Mouse (Mus musculus): ENCODE data around the gene Pdrg1. TPM values are rescaled to one million over a fixed set of nuclear protein-coding genes. Genes with fewer than 3 reads are reported as not detected.

The Pdrg1 gene
- polyA plus RNA-seq, 1 experiment: 18.4 TPM

- H3K36me3 ChIP-seq (ENCODE audit: control insufficient read depth, insufficient read depth, low read length): no peaks in the 10 kb centered on the region
- H3K4me3 ChIP-seq (ENCODE audit: low read depth, low read length): no peak overlapping the region
- H3K4me1 ChIP-seq (ENCODE audit: control insufficient read depth, insufficient read depth, insufficient read length, low read length): no peaks in the 10 kb centered on the region
- no peak for TF ChIP-seq CTCF (IDR thresholded peaks at IDR 0.05; ENCODE audit: extremely low read depth, insufficient read length, insufficient replicate concordance, low read depth, low read length)
- TF ChIP-seq POLR2A (IDR thresholded peaks at IDR 0.05; ENCODE audit: low read depth, low read length): no peak
- 69% methylated on average over 15 of the region's 15 CpGs for WGBS
- no peak overlapping the region for H3K27ac ChIP-seq (ENCODE audit: insufficient read depth, low read depth, low read length)
- no peaks in the 10 kb centered on the region for H3K27me3 ChIP-seq (ENCODE audit: control insufficient read depth, insufficient read depth, low read length)
These were observed 12.6 kb downstream of the Pdrg1 start for GRCm38 (mm10) chr2:153002492-153003248.

GRCm38 (mm10) chr2:152997046-152997445 is 18.2 kb downstream of the Pdrg1 start:
- TF ChIP-seq POLR2A (IDR thresholded peaks at IDR 0.05; ENCODE audit: low read depth, low read length) (no peak), CTCF (IDR thresholded peaks at IDR 0.05; ENCODE audit: extremely low read depth, insufficient read length, insufficient replicate concordance, low read depth, low read length) (no peak)
- Histone ChIP-seq H3K27ac (ENCODE audit: insufficient read depth, low read depth, low read length) (no peak overlapping the region), H3K36me3 (ENCODE audit: control insufficient read depth, insufficient read depth, low read length) (no peaks in the 10 kb centered on the region), H3K4me3 (ENCODE audit: low read depth, low read length) (no peak overlapping the region), H3K27me3 (ENCODE audit: control insufficient read depth, insufficient read depth, low read length) (no peaks in the 10 kb centered on the region), H3K4me1 (ENCODE audit: control insufficient read depth, insufficient read depth, insufficient read length, low read length) (no peaks in the 10 kb centered on the region)
- WGBS: 52% methylated on average over 4 of the region's 4 CpGs

GRCm38 (mm10) chr2:152991529-152991928 is 23.7 kb downstream of the Pdrg1 start:
- Histone ChIP-seq H3K27ac (ENCODE audit: insufficient read depth, low read depth, low read length) (no peak overlapping the region), H3K4me1 (ENCODE audit: control insufficient read depth, insufficient read depth, insufficient read length, low read length) (no peaks in the 10 kb centered on the region), H3K4me3 (ENCODE audit: low read depth, low read length) (no peak overlapping the region), H3K27me3 (ENCODE audit: control insufficient read depth, insufficient read depth, low read length) (no peaks in the 10 kb centered on the region), H3K36me3 (ENCODE audit: control insufficient read depth, insufficient read depth, low read length) (no peaks in the 10 kb centered on the region)
- no peak for TF ChIP-seq POLR2A (IDR thresholded peaks at IDR 0.05; ENCODE audit: low read depth, low read length)
- WGBS: 60% methylated on average over 9 of the region's 9 CpGs

GRCm38 (mm10) chr2:152985582-152985981 is 29.6 kb downstream of the Pdrg1 start:
- TF ChIP-seq CTCF (IDR thresholded peaks at IDR 0.05; ENCODE audit: extremely low read depth, insufficient read length, insufficient replicate concordance, low read depth, low read length) (no peak), POLR2A (IDR thresholded peaks at IDR 0.05; ENCODE audit: low read depth, low read length) (no peak)
- WGBS: 37% methylated on average over 1 of the region's 1 CpGs
- no peaks in the 10 kb centered on the region for H3K4me1 ChIP-seq (ENCODE audit: control insufficient read depth, insufficient read depth, insufficient read length, low read length)

GRCm38 (mm10) chr2:152976991-152977390 is 38.2 kb downstream of the Pdrg1 start:
- Histone ChIP-seq H3K36me3 (ENCODE audit: control insufficient read depth, insufficient read depth, low read length) (no peaks in the 10 kb centered on the region), H3K27me3 (ENCODE audit: control insufficient read depth, insufficient read depth, low read length) (no peaks in the 10 kb centered on the region), H3K4me3 (ENCODE audit: low read depth, low read length) (no peak overlapping the region), H3K4me1 (ENCODE audit: control insufficient read depth, insufficient read depth, insufficient read length, low read length) (no peaks in the 10 kb centered on the region), H3K27ac (ENCODE audit: insufficient read depth, low read depth, low read length) (no peak overlapping the region)
- WGBS: 55% methylated on average over 3 of the region's 3 CpGs
- no peak for TF ChIP-seq CTCF (IDR thresholded peaks at IDR 0.05; ENCODE audit: extremely low read depth, insufficient read length, insufficient replicate concordance, low read depth, low read length)
- TF ChIP-seq POLR2A (IDR thresholded peaks at IDR 0.05; ENCODE audit: low read depth, low read length): no peak

More at GRCm38 (mm10) chr2:152985582-152985981, 29.6 kb downstream of the Pdrg1 start:
- Histone ChIP-seq H3K27me3 (ENCODE audit: control insufficient read depth, insufficient read depth, low read length) (no peaks in the 10 kb centered on the region), H3K27ac (ENCODE audit: insufficient read depth, low read depth, low read length) (no peak overlapping the region), H3K4me3 (ENCODE audit: low read depth, low read length) (no peak overlapping the region), H3K36me3 (ENCODE audit: control insufficient read depth, insufficient read depth, low read length) (no peaks in the 10 kb centered on the region)

GRCm38 (mm10) chr2:152965555-152965954 is 49.7 kb downstream of the Pdrg1 start:
- Histone ChIP-seq H3K36me3 (ENCODE audit: control insufficient read depth, insufficient read depth, low read length) (no peaks in the 10 kb centered on the region), H3K27ac (ENCODE audit: insufficient read depth, low read depth, low read length) (no peak overlapping the region), H3K27me3 (ENCODE audit: control insufficient read depth, insufficient read depth, low read length) (peaks cover 6% of the 10 kb centered on the region), H3K4me1 (ENCODE audit: control insufficient read depth, insufficient read depth, insufficient read length, low read length) (peaks cover 4% of the 10 kb centered on the region; the same call in 1 of the 2 replicates), H3K4me3 (ENCODE audit: low read depth, low read length) (no peak overlapping the region)
- 55% methylated on average over 4 of the region's 4 CpGs for WGBS
- TF ChIP-seq POLR2A (IDR thresholded peaks at IDR 0.05; ENCODE audit: low read depth, low read length) (no peak), CTCF (IDR thresholded peaks at IDR 0.05; ENCODE audit: extremely low read depth, insufficient read length, insufficient replicate concordance, low read depth, low read length) (no peak)

GRCm38 (mm10) chr2:152962091-152962793 is 53.0 kb downstream of the Pdrg1 start, which contains the start of gene Ttll9:
Gene Ttll9, plus strand, starts transcription at chr2:152962485.
- Histone ChIP-seq H3K4me1 (ENCODE audit: control insufficient read depth, insufficient read depth, insufficient read length, low read length) (peaks cover 4% of the 10 kb centered on the region; the same call in 1 of the 2 replicates), H3K36me3 (ENCODE audit: control insufficient read depth, insufficient read depth, low read length) (no peaks in the 10 kb centered on the region), H3K4me3 (ENCODE audit: low read depth, low read length) (peak within 1 kb of the TSS; percentile 57), H3K27ac (ENCODE audit: insufficient read depth, low read depth, low read length) (no peak within 1 kb of the TSS), H3K27me3 (ENCODE audit: control insufficient read depth, insufficient read depth, low read length) (peaks cover 6% of the 10 kb centered on the region)
- TF ChIP-seq POLR2A (IDR thresholded peaks at IDR 0.05; ENCODE audit: low read depth, low read length): no peak
- no peak for TF ChIP-seq CTCF (IDR thresholded peaks at IDR 0.05; ENCODE audit: extremely low read depth, insufficient read length, insufficient replicate concordance, low read depth, low read length)
- 4% methylated on average over 34 of the region's 34 CpGs for WGBS

Other genes starting within 250 kb of the Pdrg1 start
- gene Bcl2l1, start 183.7 kb downstream of the Pdrg1 start, polyA plus RNA-seq (2012; rRNA removed): 20.7 and 53.8 TPM in 2 replicates
- 0.52 and 1.3 TPM in 2 replicates for gene Tpx2, start 167.5 kb downstream of the Pdrg1 start, polyA plus RNA-seq (2012; rRNA removed)
- not detected in 2 replicates for gene Mylk2, start 104.1 kb downstream of the Pdrg1 start, polyA plus RNA-seq (2012; rRNA removed)
- 1.3 and 2.6 TPM in 2 replicates for gene Foxs1, start 82.2 kb downstream of the Pdrg1 start, polyA plus RNA-seq (2012; rRNA removed)
- not detected in 2 replicates for gene Dusp15, start 63.7 kb downstream of the Pdrg1 start, polyA plus RNA-seq (2012; rRNA removed)
- gene Ttll9, start 52.9 kb downstream of the Pdrg1 start, polyA plus RNA-seq (2012; rRNA removed): not detected in 2 replicates
- 0.09 and 0.15 TPM in 2 replicates for gene Xkr7, start 16.4 kb upstream of the Pdrg1 start, polyA plus RNA-seq (2012; rRNA removed)
- gene Ccm2l, start 50.5 kb upstream of the Pdrg1 start, polyA plus RNA-seq (2012; rRNA removed): 6.9 and 9.2 TPM in 2 replicates
- 16.8 and 31.9 TPM in 2 replicates for gene Hck, start 93.0 kb upstream of the Pdrg1 start, polyA plus RNA-seq (2012; rRNA removed)
- 18.3 and 27.9 TPM in 2 replicates for gene Tm9sf4, start 145.9 kb upstream of the Pdrg1 start, polyA plus RNA-seq (2012; rRNA removed)
- gene Tspyl3, start 210.0 kb upstream of the Pdrg1 start, polyA plus RNA-seq (2012; rRNA removed): 1.7 and 2.4 TPM in 2 replicates
- gene Plagl2, start 226.0 kb upstream of the Pdrg1 start, polyA plus RNA-seq (2012; rRNA removed): 8.4 and 13.6 TPM in 2 replicates
- 10.5 and 20.4 TPM in 2 replicates for gene Pofut1, start 226.1 kb upstream of the Pdrg1 start, polyA plus RNA-seq (2012; rRNA removed)